Mouse (Mus musculus) hindbrain, postnatal 0 days (tissue): ENCODE measurements around the gene Gm45140. TPM values are rescaled to one million over a fixed set of nuclear protein-coding genes. Genes with fewer than 3 reads are reported as not detected.

Source experiments
- ATAC-seq: fragments of 200-750 bp; cut with Nextera tagmentation; 2 replicates; pipeline ENCODE4 v1.8.0; 2017; ENCODE audit warnings: mild to moderate bottlenecking, moderate TSS enrichment, moderate library complexity
- DNase-seq: peaks from one replicate; pipeline ENCODE4 v3.0.0-alpha.2; 2015; ENCODE audit warnings: low spot score
- H3K27ac ChIP-seq: fragments of 300-500 bp; sonication (generic); 2 replicates; pipeline ENCODE4 v1.5.1; 2014; ENCODE audit warnings: mild to moderate bottlenecking
- H3K27me3 ChIP-seq: fragments of 300-500 bp; sonication (generic); 2 replicates; pipeline ENCODE4 v1.6.1; 2014; ENCODE audit warnings: low read length, mixed read lengths; ENCODE audit not compliant: insufficient read depth
- H3K36me3 ChIP-seq: fragments of 300-500 bp; sonication (generic); 2 replicates; pipeline ENCODE4 v1.6.1; 2014; ENCODE audit warnings: low read length, mixed read lengths; ENCODE audit not compliant: insufficient read depth
- H3K4me1 ChIP-seq: fragments of 300-500 bp; sonication (generic); 2 replicates; pipeline ENCODE4 v1.6.1; 2014; ENCODE audit warnings: antibody characterized with exemption, low read length, mixed read lengths; ENCODE audit not compliant: insufficient read depth
- H3K4me2 ChIP-seq: fragments of 300-500 bp; sonication (generic); 2 replicates; pipeline ENCODE4 v1.6.1; 2014; ENCODE audit warnings: low read depth, mild to moderate bottlenecking, low read length, moderate library complexity, mixed read lengths
- H3K4me3 ChIP-seq: fragments of 300-500 bp; sonication (generic); 2 replicates; pipeline ENCODE4 v1.5.1; 2014; ENCODE audit warnings: low read length
- H3K9ac ChIP-seq: fragments of 300-500 bp; sonication (generic); replicated peaks from 2 replicates; pipeline ENCODE4 v1.6.1; 2014; ENCODE audit warnings: mild to moderate bottlenecking, low read length, moderate library complexity, mixed read lengths
- H3K9me3 ChIP-seq: fragments of 300-500 bp; sonication (generic); 2 replicates; pipeline ENCODE4 v1.6.1; 2016; ENCODE audit warnings: low read length, mixed read lengths
- CTCF ChIP-seq: IDR thresholded peaks from 2 replicates; pipeline ENCODE4 v1.5.1; 2016; ENCODE audit warnings: antibody characterized with exemption, control low read depth, low read depth
- WGBS: fragments of 180-500 bp; shearing (Covaris S2); extraction: QIAGEN DNeasy Blood & Tissue Kit; methylation state at CpG from one replicate; pipeline ENCODE4 v1.1.7; 2014; 5-methylcytosine and 5-hydroxymethylcytosine counted together
- polyA plus RNA-seq: library from polyadenylated mRNA; unstranded; fragments of >200 nt; fragmentation: Nextera tagmentation; extraction: Ambion mirVana; gene quantifications from 2 replicates; pipeline ENCODE4 v1.2.1, GENCODE M21; 2015
- total RNA-seq: library from RNA; depleted of rRNA; stranded (reverse); fragments of >200 nt; gene quantifications from 2 replicates; pipeline ENCODE4 v1.2.3, GENCODE M21; 2014; rRNA removed

The Gm45140 gene
- total and polyA plus RNA-seq, 2 experiments from 2014 or later, result 2.0 TPM; not detected in 1

- no peak for TF ChIP-seq CTCF
- no peak for ATAC-seq
- H3K4me2 ChIP-seq, result no peak overlapping the region
- no peak overlapping the region for H3K27ac ChIP-seq
- H3K27me3 ChIP-seq, result no peaks in the 10 kb centered on the region
- DNase-seq, result no peak
- no peaks in the 10 kb centered on the region for H3K9me3 ChIP-seq
- H3K9ac ChIP-seq, result no peak overlapping the region
- H3K36me3 ChIP-seq, result no peaks in the 10 kb centered on the region
- WGBS, result 74% methylated on average over 5 of the region's 5 CpGs
- H3K4me1 ChIP-seq, result no peaks in the 10 kb centered on the region
- no peak overlapping the region for H3K4me3 ChIP-seq
These were observed 92.3 kb downstream of the Gm45140 start for GRCm38 (mm10) chr6:87743281-87743680.

GRCm38 (mm10) chr6:87742804-87743203 is 92.8 kb downstream of the Gm45140 start:
- H3K27me3 ChIP-seq, result no peaks in the 10 kb centered on the region
- no peak overlapping the region for H3K27ac ChIP-seq
- no peak overlapping the region for H3K4me3 ChIP-seq
- H3K9ac ChIP-seq, result no peak overlapping the region
- no peaks in the 10 kb centered on the region for H3K4me1 ChIP-seq
- 75% methylated on average over 5 of the region's 5 CpGs for WGBS
- no peak overlapping the region for H3K4me2 ChIP-seq
- peak; percentile 5 for DNase-seq
- no peak for ATAC-seq
- H3K36me3 ChIP-seq, result no peaks in the 10 kb centered on the region
- H3K9me3 ChIP-seq, result no peaks in the 10 kb centered on the region
- peak; percentile 44 for TF ChIP-seq CTCF

GRCm38 (mm10) chr6:87741978-87742377 is 93.6 kb downstream of the Gm45140 start:
- TF ChIP-seq CTCF, result no peak
- DNase-seq (no peak), ATAC-seq (no peak)
- Histone ChIP-seq H3K27me3 (no peaks in the 10 kb centered on the region), H3K36me3 (no peaks in the 10 kb centered on the region), H3K9me3 (no peaks in the 10 kb centered on the region), H3K4me2 (no peak overlapping the region), H3K27ac (no peak overlapping the region), H3K9ac (no peak overlapping the region), H3K4me3 (no peak overlapping the region), H3K4me1 (no peaks in the 10 kb centered on the region)
- 92% methylated on average over 8 of the region's 8 CpGs for WGBS

GRCm38 (mm10) chr6:87740496-87740895 is 95.1 kb downstream of the Gm45140 start:
- ATAC-seq (no peak), DNase-seq (no peak)
- Histone ChIP-seq H3K27ac (no peak overlapping the region), H3K9me3 (no peaks in the 10 kb centered on the region), H3K4me1 (no peaks in the 10 kb centered on the region), H3K9ac (no peak overlapping the region), H3K4me2 (no peak overlapping the region), H3K36me3 (no peaks in the 10 kb centered on the region), H3K4me3 (no peak overlapping the region), H3K27me3 (no peaks in the 10 kb centered on the region)
- TF ChIP-seq CTCF, result no peak

GRCm38 (mm10) chr6:87739898-87740297 is 95.7 kb downstream of the Gm45140 start:
- 52% methylated on average over 6 of the region's 6 CpGs for WGBS
- no peak overlapping the region for H3K4me2 ChIP-seq
- H3K36me3 ChIP-seq, result no peaks in the 10 kb centered on the region
- no peaks in the 10 kb centered on the region for H3K27me3 ChIP-seq
- H3K4me1 ChIP-seq, result no peaks in the 10 kb centered on the region
- no peak overlapping the region for H3K4me3 ChIP-seq
- H3K27ac ChIP-seq, result no peak overlapping the region
- no peaks in the 10 kb centered on the region for H3K9me3 ChIP-seq
- no peak overlapping the region for H3K9ac ChIP-seq
- no peak for DNase-seq
- TF ChIP-seq CTCF, result no peak
- no peak for ATAC-seq

Other genes starting within 250 kb of the Gm45140 start
- 3.6 and 4.5 TPM in 2 replicates for gene Prokr1, start 245.1 kb downstream of the Gm45140 start, total RNA-seq
- gene Prokr1, start 245.1 kb downstream of the Gm45140 start, polyA plus RNA-seq, result 0.89 and 1.0 TPM in 2 replicates
- gene Aplf, start 163.6 kb downstream of the Gm45140 start, total RNA-seq, result 5.5 and 7.1 TPM in 2 replicates
- gene Aplf, start 163.6 kb downstream of the Gm45140 start, polyA plus RNA-seq, result 5.6 and 5.9 TPM in 2 replicates
- 5.4 and 22.0 TPM in 2 replicates for gene Efcc1, start 104.9 kb downstream of the Gm45140 start, total RNA-seq
- gene Efcc1, start 104.9 kb downstream of the Gm45140 start, polyA plus RNA-seq, result 8.3 TPM in 2 replicates
- 0.32 TPM in 1 of 2 replicates, not detected in the other for gene Gp9, start 57.7 kb downstream of the Gm45140 start, total RNA-seq
- 0.20 and 0.34 TPM in 2 replicates for gene Gp9, start 57.7 kb downstream of the Gm45140 start, polyA plus RNA-seq
- 18.6 and 27.3 TPM in 2 replicates for gene Rab43, start 23.6 kb downstream of the Gm45140 start, total RNA-seq
- 7.4 and 8.0 TPM in 2 replicates for gene Rab43, start 23.6 kb downstream of the Gm45140 start, polyA plus RNA-seq
- gene Isy1, start 3.0 kb upstream of the Gm45140 start, total RNA-seq, result 7.9 and 11.3 TPM in 2 replicates
- 27.4 and 31.5 TPM in 2 replicates for gene Isy1, start 3.0 kb upstream of the Gm45140 start, polyA plus RNA-seq
- 196 and 209 TPM in 2 replicates for gene Cnbp, start 15.3 kb upstream of the Gm45140 start, total RNA-seq
- gene Cnbp, start 15.3 kb upstream of the Gm45140 start, polyA plus RNA-seq, result 660 and 682 TPM in 2 replicates
- 242 and 247 TPM in 2 replicates for gene Copg1, start 52.0 kb upstream of the Gm45140 start, total RNA-seq
- gene Copg1, start 52.0 kb upstream of the Gm45140 start, polyA plus RNA-seq, result 200 and 216 TPM in 2 replicates
- gene Hmces, start 78.1 kb upstream of the Gm45140 start, total RNA-seq, result 21.1 and 22.5 TPM in 2 replicates
- gene Hmces, start 78.1 kb upstream of the Gm45140 start, polyA plus RNA-seq, result 35.8 and 36.8 TPM in 2 replicates
- gene H1fx, start 145.8 kb upstream of the Gm45140 start, total RNA-seq, result 21.9 and 58.5 TPM in 2 replicates
- gene H1fx, start 145.8 kb upstream of the Gm45140 start, polyA plus RNA-seq, result 56.3 and 61.3 TPM in 2 replicates
- gene Rab7, start 209.5 kb upstream of the Gm45140 start, total RNA-seq, result 88.3 and 90.0 TPM in 2 replicates
- gene Rab7, start 209.5 kb upstream of the Gm45140 start, polyA plus RNA-seq, result 325 and 345 TPM in 2 replicates
- 225 and 245 TPM in 2 replicates for gene Rpn1, start 248.7 kb upstream of the Gm45140 start, total RNA-seq
- 236 and 242 TPM in 2 replicates for gene Rpn1, start 248.7 kb upstream of the Gm45140 start, polyA plus RNA-seq